Mouse (Mus musculus) embryonic facial prominence, embryonic 12.5 days (tissue): ENCODE measurements at regions not wholly inside any gene's neighbourhood (a gene's known extent, or its start where the extent isn't known, plus 50 kb on each side); places are given as distances from the start of the nearest gene placed in this dataset.
A peak's percentile ranks its signal among the peaks of the same experiment; 100 is the strongest.

ENCODE experiments used
- ATAC-seq: fragments of 200-750 bp; cut with Nextera tagmentation; 2 replicates; pipeline ENCODE4 v1.8.0; 2017; ENCODE audit not compliant: insufficient number of reproducible peaks, insufficient read depth, low FRiP score, low TSS enrichment
- H3K27ac ChIP-seq: fragments of 300-500 bp; sonication (generic); 2 replicates; pipeline ENCODE4 v1.5.1; 2016; ENCODE audit warnings: mild to moderate bottlenecking
- H3K27me3 ChIP-seq: fragments of 300-500 bp; sonication (generic); 2 replicates; pipeline ENCODE4 v1.6.1; 2016; ENCODE audit warnings: mild to moderate bottlenecking, moderate library complexity
- H3K36me3 ChIP-seq: fragments of 300-500 bp; sonication (generic); 2 replicates; pipeline ENCODE4 v1.6.1; 2016; ENCODE audit warnings: mild to moderate bottlenecking
- H3K4me1 ChIP-seq: fragments of 300-500 bp; sonication (generic); 2 replicates; pipeline ENCODE4 v1.6.1; 2016
- H3K4me2 ChIP-seq: fragments of 300-500 bp; sonication (generic); replicated peaks from 2 replicates; pipeline ENCODE4 v1.6.1; 2016; ENCODE audit warnings: mild to moderate bottlenecking, moderate library complexity
- H3K4me3 ChIP-seq: fragments of 300-500 bp; sonication (generic); 2 replicates; pipeline ENCODE4 v1.5.1; 2016; ENCODE audit warnings: mild to moderate bottlenecking
- H3K9ac ChIP-seq: fragments of 300-500 bp; sonication (generic); 2 replicates; pipeline ENCODE4 v1.6.1; 2016; ENCODE audit warnings: mild to moderate bottlenecking, moderate library complexity
- H3K9me3 ChIP-seq: fragments of 300-500 bp; sonication (generic); 2 replicates; pipeline ENCODE4 v1.6.1; 2016; ENCODE audit warnings: mild to moderate bottlenecking, moderate library complexity
- WGBS: fragments of 180-500 bp; shearing (Covaris S2); methylation state at CpG from one replicate; pipeline ENCODE4 v1.1.7; 2016; 5-methylcytosine and 5-hydroxymethylcytosine counted together

- Histone ChIP-seq H3K4me3 (no peak overlapping the region), H3K27ac (no peak overlapping the region), H3K36me3 (no peaks in the 10 kb centered on the region), H3K9me3 (no peaks in the 10 kb centered on the region), H3K9ac (no peak overlapping the region), H3K4me1 (peaks cover 27% of the 10 kb centered on the region), H3K4me2 (no peak overlapping the region), H3K27me3 (no peaks in the 10 kb centered on the region)
- ATAC-seq: no peak
- WGBS: 88% methylated on average over 7 of the region's 7 CpGs
These were observed 100.0 kb downstream of the Tmem30b start for GRCm38 (mm10) chr12:73446148-73446547.

GRCm38 (mm10) chr12:73445562-73445961 lies 100.6 kb downstream of the Tmem30b start:
- H3K9ac ChIP-seq: no peak overlapping the region
- H3K9me3 ChIP-seq: no peaks in the 10 kb centered on the region
- peaks cover 23% of the 10 kb centered on the region for H3K4me1 ChIP-seq
- peak overlapping the region; percentile 72 for H3K27ac ChIP-seq
- no peak overlapping the region for H3K4me2 ChIP-seq
- H3K4me3 ChIP-seq: no peak overlapping the region
- 63% methylated on average over 10 of the region's 10 CpGs for WGBS
- 0 out of 2 replicates have a peak, but pooled peaks cover under 1% of the 10 kb centered on the region for H3K27me3 ChIP-seq
- no peak for ATAC-seq
- no peaks in the 10 kb centered on the region for H3K36me3 ChIP-seq

DNA sequence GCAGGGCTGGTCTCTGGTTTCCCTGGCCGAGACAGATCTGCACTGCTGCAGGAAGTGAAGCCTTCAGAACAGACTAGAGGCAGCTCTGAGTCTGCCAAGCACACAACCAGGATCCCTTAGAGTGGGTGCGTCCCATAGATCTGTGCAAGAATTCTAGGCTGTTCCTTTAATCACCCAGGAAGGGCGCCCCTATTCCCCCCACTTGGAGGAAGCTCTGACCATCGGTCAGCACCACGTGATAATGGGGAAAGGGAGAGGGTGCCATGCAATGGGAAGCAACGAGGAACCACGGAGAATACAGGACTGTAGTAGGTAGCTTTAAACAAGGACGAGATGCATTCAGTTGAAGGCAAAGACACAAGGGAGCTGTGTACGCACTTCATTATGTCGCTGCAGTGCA lies 101.1 kb downstream of the Tmem30b start:
- peak overlapping the region; percentile 72 for H3K27ac ChIP-seq
- H3K36me3 ChIP-seq: no peaks in the 10 kb centered on the region
- WGBS: 52% methylated on average over 10 of the region's 10 CpGs
- H3K4me3 ChIP-seq: no peak overlapping the region
- no peaks in the 10 kb centered on the region for H3K9me3 ChIP-seq
- H3K9ac ChIP-seq: no peak overlapping the region
- 0 out of 2 replicates have a peak, but pooled peaks cover 3% of the 10 kb centered on the region for H3K27me3 ChIP-seq
- H3K4me1 ChIP-seq: peaks cover 21% of the 10 kb centered on the region
- H3K4me2 ChIP-seq: no peak overlapping the region
- no peak for ATAC-seq

DNA sequence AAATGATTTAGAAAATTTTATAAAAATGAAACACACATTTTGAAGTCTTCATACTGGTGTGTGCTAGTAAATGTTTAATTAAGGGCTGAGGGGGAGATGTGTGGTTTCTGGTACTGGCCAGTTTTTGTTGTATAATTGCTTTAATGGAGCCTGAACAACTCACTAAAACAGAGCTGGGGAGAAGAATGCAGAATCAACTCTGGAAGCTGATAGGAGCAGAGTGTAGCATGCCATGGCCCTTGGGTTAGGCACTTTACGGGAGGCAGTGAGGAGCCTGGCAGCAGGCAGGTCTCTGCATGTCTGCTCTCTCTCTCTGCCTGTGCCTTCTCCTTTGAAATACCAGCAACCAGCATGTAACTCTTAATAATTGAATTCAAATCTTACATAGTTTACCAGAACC lies 104.9 kb downstream of the Tmem30b start:
- Histone ChIP-seq H3K27ac (no peak overlapping the region), H3K9me3 (no peaks in the 10 kb centered on the region), H3K36me3 (no peaks in the 10 kb centered on the region), H3K4me1 (peaks cover 11% of the 10 kb centered on the region), H3K27me3 (0 out of 2 replicates have a peak, but pooled peaks cover 3% of the 10 kb centered on the region), H3K4me3 (no peak overlapping the region), H3K4me2 (no peak overlapping the region), H3K9ac (no peak overlapping the region)
- 52% methylated on average over 1 of the region's 1 CpGs for WGBS
- no peak for ATAC-seq

GRCm38 (mm10) chr12:73434684-73435083 lies 111.5 kb downstream of the Tmem30b start:
- Histone ChIP-seq H3K4me3 (no peak overlapping the region), H3K4me2 (no peak overlapping the region), H3K27ac (no peak overlapping the region), H3K9me3 (no peaks in the 10 kb centered on the region), H3K36me3 (no peaks in the 10 kb centered on the region), H3K27me3 (no peaks in the 10 kb centered on the region), H3K9ac (no peak overlapping the region), H3K4me1 (no peaks in the 10 kb centered on the region)
- ATAC-seq: no peak
- 56% methylated on average over 10 of the region's 10 CpGs for WGBS

DNA sequence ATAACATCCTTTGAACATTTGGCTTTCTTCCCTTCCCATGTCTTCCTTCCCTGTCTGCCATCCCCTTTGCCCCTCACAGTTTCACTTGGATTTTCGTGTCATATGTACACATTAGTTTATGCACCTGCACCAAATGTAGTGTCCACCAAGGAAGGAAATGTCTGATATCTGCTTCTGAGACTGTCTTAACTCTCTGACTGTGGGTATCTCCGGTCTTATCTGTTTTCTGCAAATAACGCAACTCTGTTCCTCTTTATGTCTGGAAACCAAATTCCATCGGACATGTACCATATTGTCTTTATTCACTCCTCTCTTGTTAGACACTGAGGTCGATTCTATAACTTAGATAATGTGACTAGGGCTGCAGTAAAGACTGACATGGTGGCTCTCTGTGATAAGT lies 113.6 kb downstream of the Tmem30b start:
- no peak overlapping the region for H3K4me3 ChIP-seq
- H3K9me3 ChIP-seq: no peaks in the 10 kb centered on the region
- no peak overlapping the region for H3K27ac ChIP-seq
- no peak overlapping the region for H3K4me2 ChIP-seq
- peaks cover 9% of the 10 kb centered on the region for H3K4me1 ChIP-seq
- WGBS: 85% methylated on average over 5 of the region's 5 CpGs
- ATAC-seq: no peak
- no peak overlapping the region for H3K9ac ChIP-seq
- H3K27me3 ChIP-seq: no peaks in the 10 kb centered on the region
- H3K36me3 ChIP-seq: no peaks in the 10 kb centered on the region

- peak; percentile 52; the same call in 1 of the 2 replicates for ATAC-seq
These were observed 118.0 kb downstream of the Tmem30b start for GRCm38 (mm10) chr12:73428171-73428570.

DNA sequence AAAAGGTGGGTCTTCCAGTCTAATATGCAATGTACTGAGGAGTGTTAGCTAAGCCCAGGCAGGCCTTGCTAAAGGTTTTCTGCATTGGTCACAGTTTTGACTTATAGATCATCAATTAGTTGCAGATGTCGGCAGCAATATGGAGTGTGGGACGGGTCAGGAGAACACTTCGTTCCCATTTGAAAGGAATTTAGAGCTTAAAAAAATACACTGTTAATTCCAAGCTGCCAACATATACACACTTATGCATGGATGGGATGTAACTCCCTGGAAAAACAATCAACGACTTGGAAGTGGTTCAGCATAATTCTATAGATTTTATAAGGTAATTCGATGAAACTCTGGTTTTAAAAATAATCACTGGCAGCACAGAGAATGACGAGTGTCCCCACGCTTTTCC lies 121.4 kb downstream of the Tmem30b start:
- Histone ChIP-seq H3K4me1 (peaks cover 16% of the 10 kb centered on the region), H3K4me2 (no peak overlapping the region), H3K36me3 (no peaks in the 10 kb centered on the region), H3K4me3 (no peak overlapping the region), H3K9me3 (no peaks in the 10 kb centered on the region), H3K27me3 (no peaks in the 10 kb centered on the region), H3K27ac (no peak overlapping the region), H3K9ac (no peak overlapping the region)
- WGBS: 42% methylated on average over 7 of the region's 7 CpGs
- no peak for ATAC-seq

More at GRCm38 (mm10) chr12:73428171-73428570, 118.0 kb downstream of the Tmem30b start:
- H3K27ac ChIP-seq: peak overlapping the region; percentile 67
- peak overlapping the region; percentile 29 for H3K4me2 ChIP-seq
- H3K4me1 ChIP-seq: peaks cover 16% of the 10 kb centered on the region
- no peak overlapping the region for H3K9ac ChIP-seq
- H3K36me3 ChIP-seq: no peaks in the 10 kb centered on the region
- no peaks in the 10 kb centered on the region for H3K27me3 ChIP-seq
- 42% methylated on average over 12 of the region's 12 CpGs for WGBS
- no peaks in the 10 kb centered on the region for H3K9me3 ChIP-seq
- no peak overlapping the region for H3K4me3 ChIP-seq

DNA sequence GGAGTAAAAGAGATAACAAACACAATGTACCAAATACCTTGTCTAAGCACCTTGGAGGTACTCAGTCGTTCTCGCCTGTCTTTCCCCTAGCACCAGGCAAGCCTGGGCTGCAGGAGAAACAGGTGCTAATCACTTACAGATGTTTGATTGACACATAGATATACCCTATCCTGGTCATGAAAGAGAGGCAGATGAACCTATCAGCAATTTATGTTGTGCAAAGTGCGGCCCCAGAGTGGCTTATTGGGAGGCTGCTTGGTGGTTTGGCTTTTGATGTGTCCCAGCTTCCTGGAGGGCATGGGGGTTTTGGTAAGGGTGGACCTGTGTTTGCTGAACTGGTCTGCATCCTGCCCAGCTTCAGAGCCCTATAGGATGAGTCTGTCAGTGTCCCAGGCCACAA lies 129.1 kb downstream of the Tmem30b start:
- 60% methylated on average over 3 of the region's 3 CpGs for WGBS

GRCm38 (mm10) chr12:73416367-73416897 lies 129.8 kb downstream of the Tmem30b start:
- peak; percentile 65; the same call in 1 of the 2 replicates for ATAC-seq
- no peaks in the 10 kb centered on the region for H3K27me3 ChIP-seq
- H3K9me3 ChIP-seq: no peaks in the 10 kb centered on the region
- WGBS: 24% methylated on average over 16 of the region's 16 CpGs
- H3K9ac ChIP-seq: no peak overlapping the region
- peaks cover 29% of the 10 kb centered on the region for H3K4me1 ChIP-seq
- peak overlapping the region; percentile 2; the same call in 1 of the 2 replicates for H3K27ac ChIP-seq
- no peaks in the 10 kb centered on the region for H3K36me3 ChIP-seq
- no peak overlapping the region for H3K4me3 ChIP-seq
- H3K4me2 ChIP-seq: no peak overlapping the region

More for the DNA sequence above, 129.1 kb downstream of the Tmem30b start:
- H3K4me2 ChIP-seq: no peak overlapping the region
- no peaks in the 10 kb centered on the region for H3K27me3 ChIP-seq
- no peaks in the 10 kb centered on the region for H3K36me3 ChIP-seq
- H3K4me3 ChIP-seq: no peak overlapping the region
- H3K9ac ChIP-seq: no peak overlapping the region
- peaks cover 29% of the 10 kb centered on the region for H3K4me1 ChIP-seq
- H3K27ac ChIP-seq: no peak overlapping the region
- ATAC-seq: no peak
- no peaks in the 10 kb centered on the region for H3K9me3 ChIP-seq

- Histone ChIP-seq H3K4me3 (no peak overlapping the region), H3K36me3 (no peaks in the 10 kb centered on the region), H3K27me3 (no peaks in the 10 kb centered on the region), H3K27ac (peak overlapping the region; percentile 2; the same call in 1 of the 2 replicates), H3K4me1 (peaks cover 29% of the 10 kb centered on the region), H3K9ac (no peak overlapping the region), H3K9me3 (no peaks in the 10 kb centered on the region), H3K4me2 (no peak overlapping the region)
- ATAC-seq: peak; percentile 61; the same call in 1 of the 2 replicates
- WGBS: 46% methylated on average over 7 of the region's 7 CpGs
These were observed 129.3 kb downstream of the Slc38a6 start for GRCm38 (mm10) chr12:73415856-73416366.

DNA sequence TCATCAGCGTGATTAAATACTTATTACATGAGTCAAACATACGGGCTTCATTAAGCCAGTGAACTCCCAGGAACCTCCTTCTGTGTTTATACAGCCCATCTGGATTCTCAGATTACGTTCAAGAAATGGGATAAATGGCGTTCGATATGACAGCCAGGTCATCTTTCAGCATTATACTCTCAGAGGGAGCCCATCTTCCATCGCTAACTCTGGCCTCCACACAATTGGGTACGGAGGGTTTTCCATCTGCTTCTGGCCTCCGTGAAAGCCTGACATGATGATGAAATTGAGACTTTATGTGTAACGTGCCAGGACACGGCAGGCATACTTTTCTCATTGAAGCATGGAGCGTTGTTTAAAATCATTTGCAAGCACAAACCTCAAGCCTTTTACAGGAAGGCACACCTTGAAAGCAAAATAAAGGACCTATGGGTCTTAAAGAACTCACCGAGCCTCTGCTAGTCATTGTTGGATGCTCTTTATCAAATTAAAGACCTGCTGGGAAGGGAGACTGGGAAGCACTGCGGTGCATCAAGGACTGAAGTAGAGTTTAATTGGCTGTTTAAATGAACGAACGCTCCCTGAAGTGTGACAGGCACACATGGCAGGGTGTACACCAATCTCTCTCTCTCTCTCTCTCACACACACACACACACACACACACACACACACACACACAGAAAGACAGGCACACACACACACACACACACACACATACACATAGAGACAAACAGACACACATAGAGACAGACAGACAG lies 127.0 kb downstream of the Slc38a6 start:
- Histone ChIP-seq H3K27me3 (0 out of 2 replicates have a peak, but pooled peaks cover 9% of the 10 kb centered on the region), H3K27ac (peak overlapping the region; percentile 32; the same call in 1 of the 2 replicates), H3K4me3 (no peak overlapping the region), H3K4me2 (peak overlapping the region; percentile 26), H3K36me3 (no peaks in the 10 kb centered on the region), H3K9ac (no peak overlapping the region), H3K4me1 (peaks cover 29% of the 10 kb centered on the region), H3K9me3 (no peaks in the 10 kb centered on the region)
- WGBS: 20% methylated on average over 15 of the region's 15 CpGs
- ATAC-seq: no peak
